9 mouse cellular contexts compared by ENCODE assay signal in the genomic region with DNA sequence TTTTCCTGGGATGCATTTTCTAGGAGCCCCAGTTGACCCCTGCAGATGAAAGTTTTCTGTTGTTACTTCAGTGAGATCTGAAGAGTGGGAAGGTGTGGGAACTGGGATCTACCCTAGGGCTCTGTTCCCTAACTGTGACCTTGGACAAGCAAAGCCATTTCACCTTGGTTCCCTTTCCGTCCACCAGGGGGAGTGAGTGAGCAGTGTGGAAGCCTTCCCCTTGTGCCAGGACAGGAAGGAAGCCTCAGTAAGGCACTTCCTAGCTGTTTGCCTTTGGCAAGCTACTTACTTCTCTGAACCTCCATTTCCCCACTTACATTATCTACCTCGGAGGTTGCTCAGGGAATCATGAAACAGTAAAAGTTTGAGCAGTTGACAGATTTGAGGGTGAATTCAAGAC. TPM values are rescaled to one million over a fixed set of nuclear protein-coding genes. Genes with fewer than 3 reads are reported as not detected.
DNase-seq lines count a peak whose midpoint lies in the region; ATAC-seq and TF ChIP-seq lines count a peak whose summit lies in the region.
"Had no signal": no experiment of that assay in that cellular context is flagged by ENCODE, and none has a peak within 500 bp of the region (broad histone marks: within the 10 kb centered on the region; RNA-seq: fewer than 3 reads in every experiment).

No protein-coding gene starts in this region.

- intact Hi-C loops in heart, adult 2 months (cut with DNase I), result no loop called here
- intact Hi-C loops in gastrocnemius, adult 2 months (cut with DNase I), result no loop called here

- no peak for TF ChIP-seq EP300 in heart, adult 2 months (IDR thresholded peaks at IDR 0.05; ENCODE audit: insufficient read depth, low read depth, low read length)

- H3K9me3 ChIP-seq in heart, embryonic 11.5 days (replicated peaks; ENCODE audit: control insufficient read depth, low read length), result no peaks in the 10 kb centered on the region
- H3K9me3 ChIP-seq in midbrain, embryonic 12.5 days, result no peaks in the 10 kb centered on the region

- H3K9ac ChIP-seq in heart, adult 2 months (ENCODE audit: low read depth, low read length), result no peak overlapping the region
- no peak overlapping the region for H3K9ac ChIP-seq in heart, embryonic 11.5 days (ENCODE audit: low read depth, low read length)
- H3K9ac ChIP-seq in midbrain, embryonic 12.5 days (replicated peaks), result no peak overlapping the region

- TF ChIP-seq POLR2A in heart, adult 2 months (IDR thresholded peaks at IDR 0.05; ENCODE audit: insufficient read depth, low read depth, low read length), result no peak

- H3K79me2 ChIP-seq in heart, adult 2 months (replicated peaks; ENCODE audit: control insufficient read depth, insufficient read depth, low read length), result no peaks in the 10 kb centered on the region

- peak; percentile 40 to 61 for DNase-seq in heart, adult 2 months
- peak; percentile 69 for DNase-seq in NIH3T3 (ENCODE audit: low read depth)
- DNase-seq in cerebellum, postnatal 10 days, result peak; percentile 92 to 94
- DNase-seq in gastrocnemius, adult 2 months, result peak; percentile 52
- peak; percentile 75 to 85 for DNase-seq in kidney, postnatal 25 days
- peak; percentile 46 to 66 for DNase-seq in spleen, postnatal 14 days (ENCODE audit: low spot score in 2 of 2)

- H3K4me2 ChIP-seq in heart, embryonic 11.5 days, result no peak overlapping the region
- no peak overlapping the region for H3K4me2 ChIP-seq in midbrain, embryonic 12.5 days (replicated peaks)

- H3K4me1 ChIP-seq in heart, adult 2 months (ENCODE audit: control insufficient read depth, insufficient read depth, low read length), result no peaks in the 10 kb centered on the region
- H3K4me1 ChIP-seq in heart, embryonic 11.5 days (ENCODE audit: control insufficient read depth, insufficient read depth, low read length), result no peaks in the 10 kb centered on the region
- peaks cover 36% of the 10 kb centered on the region for H3K4me1 ChIP-seq in midbrain, embryonic 12.5 days

- no peak overlapping the region for H3K27ac ChIP-seq in heart, adult 2 months
- no peak overlapping the region for H3K27ac ChIP-seq in heart, embryonic 11.5 days (ENCODE audit: low read depth, low read length)
- H3K27ac ChIP-seq in gastrocnemius, adult 2 months, result no peak overlapping the region
- H3K27ac ChIP-seq in midbrain, embryonic 12.5 days (replicated peaks), result peak overlapping the region; percentile 20; the same call in 1 of the 2 replicates

- H3K27me3 ChIP-seq in heart, adult 2 months (ENCODE audit: control insufficient read depth, insufficient read depth, low read length), result no peaks in the 10 kb centered on the region
- H3K27me3 ChIP-seq in heart, embryonic 11.5 days (ENCODE audit: control insufficient read depth, insufficient read depth, low read length), result peaks cover 8% of the 10 kb centered on the region; the same call in 1 of the 2 replicates
- no peaks in the 10 kb centered on the region for H3K27me3 ChIP-seq in midbrain, embryonic 12.5 days

- peak; percentile 81 for TF ChIP-seq CTCF in heart, adult 2 months (IDR thresholded peaks at IDR 0.05)
- TF ChIP-seq CTCF in gastrocnemius, adult 2 months (IDR thresholded peaks at IDR 0.05), result peak; percentile 80

- no peaks in the 10 kb centered on the region for H3K36me3 ChIP-seq in heart, adult 2 months (ENCODE audit: control insufficient read depth, insufficient read depth, low read length)
- H3K36me3 ChIP-seq in heart, embryonic 11.5 days (ENCODE audit: control insufficient read depth, insufficient read depth, low read length), result no peaks in the 10 kb centered on the region
- no peaks in the 10 kb centered on the region for H3K36me3 ChIP-seq in midbrain, embryonic 12.5 days

- no peak for ATAC-seq in heart, embryonic 11.5 days (replicated peaks; ENCODE audit: insufficient number of reproducible peaks, low FRiP score, low TSS enrichment)
- no peak for ATAC-seq in midbrain, embryonic 12.5 days (ENCODE audit: low FRiP score, low read depth)

- WGBS in heart, adult 2 months, result 14% methylated on average over 2 of the region's 2 CpGs
- WGBS in heart, embryonic 11.5 days (ENCODE audit: insufficient replicate concordance), result 19% methylated on average over 2 of the region's 2 CpGs
- WGBS in midbrain, embryonic 12.5 days, result 25% methylated on average over 2 of the region's 2 CpGs

- H3K4me3 ChIP-seq in heart, adult 2 months, result no peak overlapping the region
- H3K4me3 ChIP-seq in heart, embryonic 11.5 days (ENCODE audit: low read depth, low read length), result no peak overlapping the region
- no peak overlapping the region for H3K4me3 ChIP-seq in gastrocnemius, adult 2 months
- H3K4me3 ChIP-seq in midbrain, embryonic 12.5 days, result no peak overlapping the region

RNA-seq across cellular contexts. Expression of a gene that starts 59.0 kb away (rescaled TPM):
- total RNA-seq in heart, adult 2 months (2021), result not detected
- polyA plus RNA-seq in heart, adult 2 months (2012; rRNA removed), result 0.03 and 0.37 TPM in 2 replicates
- not detected in 2 replicates for polyA plus RNA-seq in heart, embryonic 11.5 days (2014; fragmentation: Nextera tagmentation; extraction: Ambion mirVana)
- total RNA-seq in gastrocnemius, adult 2 months (2021), result not detected
- not detected in 2 replicates for polyA plus RNA-seq in midbrain, embryonic 12.5 days (2016; fragmentation: Nextera tagmentation; extraction: Ambion mirVana)
- total RNA-seq: layer of hippocampus, postnatal 36 days had no signal
